Mouse (Mus musculus) heart, embryonic 11.5 days (tissue): ENCODE measurements around the gene Dapk2. TPM values are rescaled to one million over a fixed set of nuclear protein-coding genes. Genes with fewer than 3 reads are reported as not detected.

ENCODE experiments used
- ATAC-seq: fragments of 200-750 bp; cut with Nextera tagmentation; replicated peaks from 2 replicates; pipeline ENCODE4 v1.8.0; 2017; ENCODE audit warnings: moderate library complexity; ENCODE audit not compliant: insufficient number of reproducible peaks, low FRiP score, low TSS enrichment
- H3K27ac ChIP-seq: fragments of 300-500 bp; sonication (generic); 2 replicates; pipeline ENCODE4 v1.5.1; 2014; ENCODE audit warnings: mild to moderate bottlenecking, low read depth, low read length
- H3K27me3 ChIP-seq: fragments of 300-500 bp; sonication (generic); 2 replicates; pipeline ENCODE4 v1.6.1; 2014; ENCODE audit warnings: mild to moderate bottlenecking, low read length, mixed read lengths; ENCODE audit not compliant: control insufficient read depth, insufficient read depth
- H3K36me3 ChIP-seq: fragments of 300-500 bp; sonication (generic); 2 replicates; pipeline ENCODE4 v1.6.1; 2014; ENCODE audit warnings: mild to moderate bottlenecking, low read length, moderate library complexity, mixed read lengths; ENCODE audit not compliant: control insufficient read depth, insufficient read depth
- H3K4me1 ChIP-seq: fragments of 300-500 bp; sonication (generic); 2 replicates; pipeline ENCODE4 v1.6.1; 2014; ENCODE audit warnings: low read length; ENCODE audit not compliant: control insufficient read depth, insufficient read depth
- H3K4me2 ChIP-seq: fragments of 300-500 bp; sonication (generic); 2 replicates; pipeline ENCODE4 v1.6.1; 2014; ENCODE audit warnings: mild to moderate bottlenecking, moderate library complexity
- H3K4me3 ChIP-seq: fragments of 300-500 bp; sonication (generic); 2 replicates; pipeline ENCODE4 v1.5.1; 2014; ENCODE audit warnings: low read depth, low read length
- H3K9ac ChIP-seq: fragments of 300-500 bp; sonication (generic); 2 replicates; pipeline ENCODE4 v1.6.1; 2014; ENCODE audit warnings: mild to moderate bottlenecking, low read depth, low read length, moderate library complexity
- H3K9me3 ChIP-seq: fragments of 300-500 bp; sonication (generic); replicated peaks from 2 replicates; pipeline ENCODE4 v1.6.1; 2016; ENCODE audit warnings: low read length; ENCODE audit not compliant: control insufficient read depth
- WGBS: fragments of 180-500 bp; shearing (Covaris S2); extraction: QIAGEN DNeasy Blood & Tissue Kit; methylation state at CpG from one replicate; pipeline ENCODE4 v1.1.7; 2014; ENCODE audit not compliant: insufficient replicate concordance; 5-methylcytosine and 5-hydroxymethylcytosine counted together
- polyA plus RNA-seq: library from polyadenylated mRNA; unstranded; fragments of >200 nt; fragmentation: Nextera tagmentation; extraction: Ambion mirVana; gene quantifications from 2 replicates; pipeline ENCODE4 v1.2.1, GENCODE M21; 2014

The Dapk2 gene
- polyA plus RNA-seq, 1 experiment from 2014 or later, result 9.8 TPM

DNA sequence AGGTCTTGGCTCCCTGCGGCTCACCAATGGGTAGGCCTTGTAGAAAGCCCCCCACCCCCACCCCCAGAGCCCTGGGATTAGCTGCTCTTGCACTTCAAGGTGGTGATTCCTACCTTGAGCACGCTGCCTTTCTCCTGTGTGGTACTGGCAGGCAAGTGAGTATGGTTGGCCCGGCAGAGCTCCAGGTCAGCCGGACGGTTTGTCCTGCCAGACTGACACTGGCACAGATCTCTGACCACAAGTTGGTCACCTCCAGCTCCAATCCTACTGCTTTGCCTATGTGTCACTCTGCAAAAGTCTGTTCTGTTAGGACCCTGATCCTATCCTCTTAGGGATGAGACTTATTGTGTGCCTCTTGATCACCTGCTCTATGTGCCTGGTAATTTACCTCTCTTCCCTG lies 26.5 kb downstream of the Dapk2 start:
- H3K4me1 ChIP-seq, result peaks cover 28% of the 10 kb centered on the region
- no peaks in the 10 kb centered on the region for H3K36me3 ChIP-seq
- no peak for ATAC-seq
- H3K4me2 ChIP-seq, result no peak overlapping the region
- no peak overlapping the region for H3K27ac ChIP-seq
- no peak overlapping the region for H3K9ac ChIP-seq
- H3K27me3 ChIP-seq, result no peaks in the 10 kb centered on the region
- 47% methylated on average over 5 of the region's 5 CpGs for WGBS
- no peaks in the 10 kb centered on the region for H3K9me3 ChIP-seq
- no peak overlapping the region for H3K4me3 ChIP-seq

DNA sequence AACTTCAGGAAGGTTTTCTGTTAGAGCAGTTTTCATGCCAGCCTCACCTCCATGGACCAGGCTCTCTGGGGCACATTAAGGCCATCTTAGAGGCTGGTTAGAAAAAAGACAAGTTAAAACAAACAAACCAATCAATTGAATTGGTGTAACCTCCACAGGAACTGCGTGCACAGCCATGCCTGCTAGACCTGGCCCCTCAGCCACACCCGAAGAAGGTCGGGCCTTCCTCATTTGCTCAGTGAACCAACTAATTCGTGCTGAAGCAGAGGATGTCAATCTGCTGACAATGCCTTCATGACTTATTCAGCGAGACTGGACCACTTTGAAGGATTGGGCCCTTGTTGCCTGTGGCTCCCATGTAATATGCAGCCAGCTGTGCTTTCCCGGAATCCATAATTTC lies 28.4 kb downstream of the Dapk2 start:
- Histone ChIP-seq H3K9me3 (no peaks in the 10 kb centered on the region), H3K4me2 (no peak overlapping the region), H3K27me3 (no peaks in the 10 kb centered on the region), H3K36me3 (no peaks in the 10 kb centered on the region), H3K27ac (no peak overlapping the region), H3K4me1 (peaks cover 19% of the 10 kb centered on the region), H3K9ac (no peak overlapping the region), H3K4me3 (no peak overlapping the region)
- no peak for ATAC-seq
- 41% methylated on average over 6 of the region's 6 CpGs for WGBS

DNA sequence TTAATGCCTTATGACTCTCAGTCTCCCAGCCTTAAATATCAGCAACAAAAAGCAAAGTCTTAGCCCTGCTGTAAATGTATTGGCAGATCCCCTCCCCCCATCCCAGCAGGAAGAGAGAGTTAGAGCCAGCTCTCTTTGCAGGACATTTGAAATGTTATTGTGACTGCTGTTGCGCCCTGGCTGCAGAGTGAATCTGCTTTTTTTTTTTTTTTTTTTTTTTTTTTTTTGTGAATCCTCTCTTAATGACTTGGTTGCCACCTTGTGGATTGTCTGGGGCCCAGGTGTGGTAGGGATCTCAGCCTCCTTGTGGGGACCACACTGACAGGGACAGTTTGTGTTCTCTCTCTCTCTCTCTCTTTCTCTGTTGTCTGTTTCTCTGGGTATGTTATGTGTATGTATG lies 31.0 kb downstream of the Dapk2 start:
- Histone ChIP-seq H3K27me3 (no peaks in the 10 kb centered on the region), H3K9me3 (no peaks in the 10 kb centered on the region), H3K36me3 (no peaks in the 10 kb centered on the region), H3K4me1 (peaks cover under 1% of the 10 kb centered on the region; the same call in 1 of the 2 replicates), H3K4me3 (no peak overlapping the region), H3K9ac (no peak overlapping the region), H3K27ac (no peak overlapping the region), H3K4me2 (no peak overlapping the region)
- 69% methylated on average over 1 of the region's 1 CpGs for WGBS
- ATAC-seq, result no peak

DNA sequence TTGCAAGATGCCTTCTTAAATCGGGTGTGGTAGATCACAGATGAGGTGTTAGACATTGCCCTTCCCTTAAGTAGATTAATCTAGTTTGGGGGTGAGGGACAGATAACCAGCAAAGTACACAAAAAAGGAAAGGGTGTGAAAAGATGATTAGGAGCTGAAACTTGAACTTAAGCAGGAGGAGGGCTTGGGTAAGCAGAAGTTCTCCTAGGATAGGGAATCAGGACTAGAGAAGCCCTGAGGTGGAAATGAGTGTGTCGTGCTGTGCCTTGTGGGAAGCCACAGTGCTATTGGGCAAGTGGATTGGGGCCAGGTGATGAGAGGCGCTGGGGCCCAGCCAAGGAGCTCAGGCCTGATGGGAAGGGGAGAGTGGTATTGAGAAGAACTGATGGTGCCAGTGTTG lies 36.0 kb downstream of the Dapk2 start:
- Histone ChIP-seq H3K27ac (no peak overlapping the region), H3K4me1 (peaks cover 4% of the 10 kb centered on the region; the same call in 1 of the 2 replicates), H3K4me2 (no peak overlapping the region), H3K4me3 (no peak overlapping the region), H3K9me3 (no peaks in the 10 kb centered on the region), H3K36me3 (no peaks in the 10 kb centered on the region), H3K9ac (no peak overlapping the region), H3K27me3 (no peaks in the 10 kb centered on the region)
- no peak for ATAC-seq
- 53% methylated on average over 3 of the region's 3 CpGs for WGBS

DNA sequence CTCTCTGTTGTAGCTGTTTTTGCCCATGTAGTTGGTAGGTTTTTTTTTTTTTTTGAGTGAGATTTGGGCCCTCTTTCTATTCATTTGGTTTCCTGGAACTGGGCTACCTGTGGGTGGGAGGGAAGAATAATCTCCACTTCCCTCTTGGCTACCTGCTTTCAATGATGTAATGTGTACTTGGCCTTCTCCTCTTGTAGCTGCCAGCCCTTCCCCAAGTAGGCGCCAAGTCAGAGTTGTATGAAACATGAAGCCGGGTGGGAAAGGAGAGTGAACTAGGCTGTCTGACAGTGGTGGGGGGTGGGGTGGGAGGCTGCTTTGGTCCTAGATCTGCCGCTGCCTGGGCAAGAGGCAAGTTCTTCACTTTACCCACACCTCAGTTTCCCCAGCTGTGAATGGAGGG lies 38.5 kb downstream of the Dapk2 start:
- Histone ChIP-seq H3K9me3 (no peaks in the 10 kb centered on the region), H3K9ac (no peak overlapping the region), H3K27me3 (no peaks in the 10 kb centered on the region), H3K4me2 (no peak overlapping the region), H3K36me3 (no peaks in the 10 kb centered on the region), H3K4me3 (no peak overlapping the region), H3K27ac (no peak overlapping the region), H3K4me1 (peaks cover 4% of the 10 kb centered on the region; the same call in 1 of the 2 replicates)
- WGBS, result 53% methylated on average over 3 of the region's 3 CpGs
- no peak for ATAC-seq

DNA sequence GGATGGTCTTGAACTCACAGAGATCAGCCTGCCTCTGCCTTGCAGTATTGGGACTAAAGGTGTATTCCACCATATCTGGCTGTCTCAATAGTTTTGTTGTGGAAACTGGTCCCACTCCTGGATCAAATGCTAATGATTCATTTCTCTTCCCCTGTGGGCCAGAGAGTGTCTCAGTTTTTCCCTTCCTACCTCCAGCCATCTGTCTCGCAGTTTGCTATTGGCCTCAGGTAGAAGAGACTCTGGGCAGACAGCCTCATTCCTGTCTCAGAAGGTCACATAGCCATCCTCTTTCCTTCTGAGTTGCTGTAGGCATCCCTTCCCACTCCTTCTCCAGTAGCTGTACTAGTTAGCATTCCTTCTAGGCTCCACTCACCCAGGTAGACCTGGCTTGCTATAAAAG lies 40.5 kb downstream of the Dapk2 start:
- Histone ChIP-seq H3K4me1 (peaks cover 4% of the 10 kb centered on the region; the same call in 1 of the 2 replicates), H3K27me3 (no peaks in the 10 kb centered on the region), H3K9me3 (no peaks in the 10 kb centered on the region), H3K27ac (no peak overlapping the region), H3K36me3 (no peaks in the 10 kb centered on the region), H3K4me3 (no peak overlapping the region), H3K9ac (no peak overlapping the region), H3K4me2 (no peak overlapping the region)
- 89% methylated on average over 1 of the region's 1 CpGs for WGBS
- no peak for ATAC-seq

DNA sequence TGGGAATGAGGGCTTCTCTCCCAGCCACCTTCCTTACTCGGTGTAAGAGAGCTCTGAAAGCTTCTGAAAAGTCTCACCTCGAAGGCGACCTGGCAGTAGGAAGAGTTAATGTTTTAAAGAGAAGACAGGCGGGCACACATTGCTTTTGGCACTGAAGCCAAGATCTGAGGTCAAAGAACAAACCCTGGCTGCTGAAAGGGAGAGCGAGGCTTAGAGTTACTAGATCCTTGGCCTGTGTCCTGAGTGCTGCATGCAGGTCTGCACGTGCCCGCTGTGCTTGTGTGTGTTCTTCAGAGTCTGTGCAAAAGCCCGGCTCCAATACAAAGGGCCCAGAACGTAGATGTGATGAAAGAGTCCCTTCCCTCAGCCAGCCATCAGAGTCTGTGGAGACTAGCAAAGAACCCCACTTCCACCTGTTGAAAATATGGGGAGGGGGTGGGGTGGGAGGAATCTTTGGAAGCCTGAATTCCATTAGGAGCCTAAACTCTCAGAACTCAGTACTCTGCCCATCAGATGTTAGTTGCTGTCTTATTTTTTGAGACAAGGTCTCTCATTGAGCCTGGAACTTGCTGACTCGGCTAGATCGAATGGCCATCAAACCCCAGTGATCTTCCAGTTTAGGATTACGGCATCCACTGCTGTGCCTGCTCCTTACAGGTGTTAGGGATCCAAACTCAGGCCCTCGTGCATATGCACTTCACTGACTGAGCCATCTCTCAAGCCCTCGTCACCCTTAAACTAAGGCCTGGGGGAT lies 41.8 kb downstream of the Dapk2 start:
- WGBS, result 82% methylated on average over 14 of the region's 14 CpGs
- H3K36me3 ChIP-seq, result no peaks in the 10 kb centered on the region
- H3K4me3 ChIP-seq, result no peak overlapping the region

DNA sequence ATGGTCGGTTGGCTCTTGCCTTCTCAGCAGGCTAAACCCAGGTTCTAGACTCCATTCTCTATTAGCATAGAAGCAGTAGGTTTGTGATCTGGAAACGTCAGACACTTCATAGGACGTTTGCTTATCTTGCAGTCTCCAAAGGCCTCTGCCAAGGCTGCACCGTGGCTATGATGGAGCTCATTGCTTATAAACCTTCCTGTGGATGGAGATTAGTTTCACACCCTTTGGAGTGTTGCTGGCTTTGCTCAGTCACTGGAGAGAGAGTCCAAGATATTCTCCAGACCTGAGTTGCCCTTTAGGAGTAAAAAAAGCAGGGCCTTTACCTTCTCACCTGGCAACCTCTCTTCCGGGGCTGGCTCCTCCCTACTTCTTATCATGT lies 42.4 kb downstream of the Dapk2 start:
- Histone ChIP-seq H3K36me3 (no peaks in the 10 kb centered on the region), H3K27ac (no peak overlapping the region), H3K27me3 (no peaks in the 10 kb centered on the region), H3K4me1 (no peaks in the 10 kb centered on the region), H3K9me3 (no peaks in the 10 kb centered on the region), H3K4me3 (no peak overlapping the region), H3K4me2 (no peak overlapping the region), H3K9ac (no peak overlapping the region)
- 39% methylated on average over 5 of the region's 5 CpGs for WGBS
- ATAC-seq, result no peak

More for the DNA sequence above, 41.8 kb downstream of the Dapk2 start:
- Histone ChIP-seq H3K4me1 (no peaks in the 10 kb centered on the region; the same call in 1 of the 2 replicates), H3K9me3 (no peaks in the 10 kb centered on the region), H3K27ac (no peak overlapping the region), H3K4me2 (no peak overlapping the region), H3K27me3 (no peaks in the 10 kb centered on the region), H3K9ac (no peak overlapping the region)
- no peak for ATAC-seq

DNA sequence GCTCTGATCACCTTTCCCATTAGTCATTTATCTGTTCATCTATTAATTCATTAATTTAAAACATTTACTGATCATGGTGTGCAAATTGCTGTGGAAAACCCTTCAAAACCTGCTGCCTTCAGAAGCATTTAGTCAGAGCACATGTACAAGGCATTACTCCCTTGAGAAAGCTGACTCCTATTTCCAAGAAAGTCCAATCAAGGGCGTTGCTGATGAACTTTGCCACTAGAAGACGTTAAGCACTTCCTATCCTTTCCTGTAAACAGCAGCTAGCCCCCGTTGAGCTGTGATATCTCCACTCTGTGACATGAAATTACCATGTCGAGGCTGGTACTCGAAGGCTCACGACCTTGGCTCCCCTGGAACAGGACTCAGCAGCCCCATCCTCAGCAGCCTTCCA lies 43.6 kb downstream of the Dapk2 start:
- 46% methylated on average over 6 of the region's 6 CpGs for WGBS
- Histone ChIP-seq H3K4me1 (peaks cover 10% of the 10 kb centered on the region), H3K4me3 (no peak overlapping the region), H3K36me3 (no peaks in the 10 kb centered on the region), H3K4me2 (no peak overlapping the region), H3K27ac (no peak overlapping the region), H3K27me3 (no peaks in the 10 kb centered on the region), H3K9me3 (no peaks in the 10 kb centered on the region), H3K9ac (no peak overlapping the region)
- no peak for ATAC-seq
